Mouse (Mus musculus): Measurements from ENCODE around the gene Mpdu1. TPM values are rescaled to one million over a fixed set of nuclear protein-coding genes. Genes with fewer than 3 reads are reported as not detected.

The Mpdu1 gene
- total RNA-seq (2023): 58.5 to 68.1 TPM (median 64.8 TPM) in 4 replicates

GRCm38 (mm10) chr11:69662213-69662966 is at the start of gene Mpdu1:
TSS of gene Mpdu1 (minus strand) at chr11:69662642.

GRCm38 (mm10) chr11:69695361-69696181 is 33.1 kb upstream of the Mpdu1 start, which contains the start of the genes Tnfsf12 and Tnfsfm13:
TSS of gene Tnfsf12 (minus strand) at chr11:69695849.
TSS of gene Tnfsfm13 (minus strand) at chr11:69696098.

GRCm38 (mm10) chr11:69685526-69686148 is 23.2 kb upstream of the Mpdu1 start, which contains the start of gene Tnfsf13:
TSS of gene Tnfsf13 (minus strand) at chr11:69685784.

GRCm38 (mm10) chr11:69681314-69682208 is 19.1 kb upstream of the Mpdu1 start, which contains the start of gene Senp3:
TSS of gene Senp3 (minus strand) at chr11:69682084.

GRCm38 (mm10) chr11:69672211-69672706 is 9.8 kb upstream of the Mpdu1 start, which contains the start of gene Eif4a1:
TSS of gene Eif4a1 (minus strand) at chr11:69672423.

GRCm38 (mm10) chr11:69665961-69666664 is 3.7 kb upstream of the Mpdu1 start, which contains the start of gene Cd68:
TSS of gene Cd68 (minus strand) at chr11:69666153.

GRCm38 (mm10) chr11:69655264-69656064 is 7.0 kb downstream of the Mpdu1 start, which contains the start of gene Sox15:
TSS of gene Sox15 (plus strand) at chr11:69655314.

GRCm38 (mm10) chr11:69632284-69633089 is 30.0 kb downstream of the Mpdu1 start, which contains the start of gene Fxr2:
TSS of gene Fxr2 (plus strand) at chr11:69632990.

GRCm38 (mm10) chr11:69621571-69622268 is 40.7 kb downstream of the Mpdu1 start, which contains the start of gene Sat2:
TSS of gene Sat2 (plus strand) at chr11:69622024.

GRCm38 (mm10) chr11:69617805-69618204 is 44.6 kb downstream of the Mpdu1 start, which contains the start of gene Shbg:
TSS of gene Shbg (minus strand) at chr11:69617905.

Other genes starting within 250 kb of the Mpdu1 start
- 404 to 430 TPM (median 420 TPM) in 4 replicates for gene Kdm6b, start 249.0 kb downstream of the Mpdu1 start, total RNA-seq (2023)
- gene Dnah2, start 113.5 kb downstream of the Mpdu1 start, total RNA-seq (2023): 0.03 TPM in 1 of 4 replicates, not detected in the others
- gene Efnb3, start 102.4 kb downstream of the Mpdu1 start, total RNA-seq (2023): 0.18 to 0.66 TPM (median 0.35 TPM) in 4 replicates
- 11.0 to 15.2 TPM (median 13.1 TPM) in 4 replicates for gene Wrap53, start 82.4 kb downstream of the Mpdu1 start, total RNA-seq (2023)
- gene Trp53, start 82.3 kb downstream of the Mpdu1 start, total RNA-seq (2023): 122 to 134 TPM (median 130 TPM) in 4 replicates
- 0.26 to 0.67 TPM (median 0.31 TPM) in 3 of 4 replicates, not detected in the other for gene Atp1b2, start 56.7 kb downstream of the Mpdu1 start, total RNA-seq (2023)
- gene Shbg, start 44.7 kb downstream of the Mpdu1 start, total RNA-seq (2023): not detected in 4 replicates
- gene Sat2, start 40.6 kb downstream of the Mpdu1 start, total RNA-seq (2023): not detected in 4 replicates
- gene Fxr2, start 29.7 kb downstream of the Mpdu1 start, total RNA-seq (2023): 73.0 to 86.7 TPM (median 81.7 TPM) in 4 replicates
- 0.95 TPM in 1 of 4 replicates, not detected in the others for gene Sox15, start 7.3 kb downstream of the Mpdu1 start, total RNA-seq (2023)
- 13.5 to 15.1 TPM (median 14.6 TPM) in 4 replicates for gene Cd68, start 3.5 kb upstream of the Mpdu1 start, total RNA-seq (2023)
- 683 to 716 TPM (median 701 TPM) in 4 replicates for gene Eif4a1, start 9.8 kb upstream of the Mpdu1 start, total RNA-seq (2023)
- gene Senp3, start 19.4 kb upstream of the Mpdu1 start, total RNA-seq (2023): 112 to 142 TPM (median 125 TPM) in 4 replicates
- gene Tnfsf13, start 23.1 kb upstream of the Mpdu1 start, total RNA-seq (2023): not detected in 4 replicates
- 0.40 TPM in 1 of 4 replicates, not detected in the others for gene Tnfsf12, start 33.2 kb upstream of the Mpdu1 start, total RNA-seq (2023)
- 0.56 TPM in 1 of 4 replicates, not detected in the others for gene Tnfsfm13, start 33.5 kb upstream of the Mpdu1 start, total RNA-seq (2023)
- 227 to 251 TPM (median 238 TPM) in 4 replicates for gene Polr2a, start 96.0 kb upstream of the Mpdu1 start, total RNA-seq (2023)
- not detected in 4 replicates for gene Slc35g3, start 99.3 kb upstream of the Mpdu1 start, total RNA-seq (2023)
- 62.1 to 72.6 TPM (median 65.4 TPM) in 4 replicates for gene Zbtb4, start 103.3 kb upstream of the Mpdu1 start, total RNA-seq (2023)
- gene Chrnb1, start 133.3 kb upstream of the Mpdu1 start, total RNA-seq (2023): 7.8 to 14.5 TPM (median 12.0 TPM) in 4 replicates
- gene Fgf11, start 139.2 kb upstream of the Mpdu1 start, total RNA-seq (2023): 0.21 to 0.22 TPM in 2 of 4 replicates, not detected in the others
- gene Tmem102, start 143.0 kb upstream of the Mpdu1 start, total RNA-seq (2023): 0.30 TPM in 1 of 4 replicates, not detected in the others
- not detected in 4 replicates for gene Gm39566, start 152.7 kb upstream of the Mpdu1 start, total RNA-seq (2023)
- gene Spem2, start 155.8 kb upstream of the Mpdu1 start, total RNA-seq (2023): not detected in 4 replicates
- gene Spem1, start 159.5 kb upstream of the Mpdu1 start, total RNA-seq (2023): not detected in 4 replicates
- gene Nlgn2, start 175.1 kb upstream of the Mpdu1 start, total RNA-seq (2023): 0.27 to 1.5 TPM (median 0.32 TPM) in 4 replicates
- gene Tmem256, start 175.9 kb upstream of the Mpdu1 start, total RNA-seq (2023): 29.5 to 37.7 TPM (median 32.6 TPM) in 4 replicates
- gene Plscr3, start 183.7 kb upstream of the Mpdu1 start, total RNA-seq (2023): 9.9 to 12.6 TPM (median 11.5 TPM) in 4 replicates
- gene Tnk1, start 196.1 kb upstream of the Mpdu1 start, total RNA-seq (2023): not detected in 4 replicates
- not detected in 4 replicates for gene Tmem95, start 215.4 kb upstream of the Mpdu1 start, total RNA-seq (2023)
- gene Kctd11, start 218.8 kb upstream of the Mpdu1 start, total RNA-seq (2023): 1.3 to 2.6 TPM (median 2.3 TPM) in 4 replicates
- gene Acap1, start 232.9 kb upstream of the Mpdu1 start, total RNA-seq (2023): 473 to 501 TPM (median 485 TPM) in 4 replicates
- gene 2810408A11Rik, start 238.3 kb upstream of the Mpdu1 start, total RNA-seq (2023): 1.2 to 3.5 TPM (median 2.0 TPM) in 4 replicates
- 51.5 to 76.4 TPM (median 73.4 TPM) in 4 replicates for gene Neurl4, start 238.4 kb upstream of the Mpdu1 start, total RNA-seq (2023)

Measured in B cell, adult 62 days (primary cell).